ENCODE assay signal across 9 mouse cellular contexts in genomic region chr7:49882288-49882687, GRCm38 (mm10). TPM values are rescaled to one million over a fixed set of nuclear protein-coding genes. Genes with fewer than 3 reads are reported as not detected.
DNase-seq lines count a peak whose midpoint lies in the region; ATAC-seq and TF ChIP-seq lines count a peak whose summit lies in the region.
"Had no signal": no experiment of that assay in that cellular context is flagged by ENCODE, and none has a peak within 500 bp of the region (broad histone marks: within the 10 kb centered on the region; RNA-seq: fewer than 3 reads in every experiment).

No protein-coding gene starts in this region.

- no peak overlapping the region for H3K4me3 ChIP-seq in liver, adult 2 months (ENCODE audit: insufficient read depth, low read depth, low read length)
- H3K4me3 ChIP-seq in liver, embryonic 11.5 days (ENCODE audit: low read depth, low read length), result no peak overlapping the region
- H3K4me3 ChIP-seq in forebrain, embryonic 16.5 days (replicated peaks; ENCODE audit: low read length), result no peak overlapping the region
- H3K4me3 ChIP-seq in neural tube, embryonic 14.5 days (ENCODE audit: low read depth, low read length), result no peak overlapping the region
- no peak overlapping the region for H3K4me3 ChIP-seq in liver, embryonic 12.5 days

- intact Hi-C loops in left cerebral cortex, postnatal 36 days (cut with DNase I), result no loop called here

- H3K9ac ChIP-seq in liver, adult 2 months (ENCODE audit: low read depth, low read length), result no peak overlapping the region
- H3K9ac ChIP-seq in liver, embryonic 11.5 days (ENCODE audit: low read depth, low read length), result no peak overlapping the region
- H3K9ac ChIP-seq in forebrain, embryonic 16.5 days (replicated peaks; ENCODE audit: low read depth, low read length), result no peak overlapping the region
- H3K9ac ChIP-seq in neural tube, embryonic 14.5 days (replicated peaks; ENCODE audit: low read depth, low read length), result no peak overlapping the region
- no peak overlapping the region for H3K9ac ChIP-seq in liver, embryonic 12.5 days

- no peak for ATAC-seq in liver, embryonic 11.5 days (replicated peaks; ENCODE audit: low FRiP score)
- 0 out of 2 replicates have a peak, but pooled peaks have one; percentile 10 for ATAC-seq in forebrain, embryonic 16.5 days
- ATAC-seq in neural tube, embryonic 14.5 days (ENCODE audit: low read depth), result no peak
- ATAC-seq in liver, embryonic 12.5 days, result no peak

- no peaks in the 10 kb centered on the region for H3K27me3 ChIP-seq in liver, adult 2 months (ENCODE audit: control insufficient read depth, insufficient read depth, low read length)
- H3K27me3 ChIP-seq in liver, embryonic 11.5 days (replicated peaks; ENCODE audit: control insufficient read depth, insufficient read depth, low read length), result no peaks in the 10 kb centered on the region
- H3K27me3 ChIP-seq in forebrain, embryonic 16.5 days (replicated peaks; ENCODE audit: control insufficient read depth, insufficient read depth, low read length), result no peaks in the 10 kb centered on the region
- no peaks in the 10 kb centered on the region for H3K27me3 ChIP-seq in neural tube, embryonic 14.5 days (ENCODE audit: control insufficient read depth, insufficient read depth, low read length)
- no peaks in the 10 kb centered on the region for H3K27me3 ChIP-seq in liver, embryonic 12.5 days (replicated peaks)

- no peak for TF ChIP-seq POLR2A in liver, adult 2 months (IDR thresholded peaks at IDR 0.05; ENCODE audit: extremely low read depth, insufficient read depth, low read length)

- no peaks in the 10 kb centered on the region for H3K4me1 ChIP-seq in liver, adult 2 months (ENCODE audit: control insufficient read depth, insufficient read depth, low read length)
- no peaks in the 10 kb centered on the region for H3K4me1 ChIP-seq in liver, embryonic 11.5 days (replicated peaks; ENCODE audit: control insufficient read depth, insufficient read depth, low read length)
- H3K4me1 ChIP-seq in forebrain, embryonic 16.5 days (replicated peaks; ENCODE audit: control insufficient read depth, insufficient read depth, low read length), result peaks cover 14% of the 10 kb centered on the region
- H3K4me1 ChIP-seq in neural tube, embryonic 14.5 days (ENCODE audit: control insufficient read depth, insufficient read depth, low read length), result peaks cover 16% of the 10 kb centered on the region; the same call in 1 of the 2 replicates
- H3K4me1 ChIP-seq in liver, embryonic 12.5 days, result peaks cover 3% of the 10 kb centered on the region; the same call in 1 of the 2 replicates

- DNase-seq in liver, adult 2 months (ENCODE audit: extremely low read depth, low read depth, low spot score), result peak; percentile 6
- no peak for DNase-seq in liver, embryonic 11.5 days (ENCODE audit: low spot score)
- DNase-seq in kidney, postnatal 4 days, result peak; percentile 69 to 80
- DNase-seq in left cerebral cortex, postnatal 36 days (ENCODE audit: low spot score in 2 of 2), result no peak
- DNase-seq in gastrocnemius, adult 8-10 months (ENCODE audit: low spot score in 2 of 2), result no peak
- DNase-seq: layer of hippocampus, adult 9-11 months had no signal

- no peaks in the 10 kb centered on the region for H3K79me2 ChIP-seq in liver, adult 2 months (ENCODE audit: control insufficient read depth, insufficient read depth, low read length)

- no peak overlapping the region for H3K4me2 ChIP-seq in liver, embryonic 11.5 days
- H3K4me2 ChIP-seq in forebrain, embryonic 16.5 days (ENCODE audit: low read length), result peak overlapping the region; percentile 30; the same call in 1 of the 2 replicates
- H3K4me2 ChIP-seq in neural tube, embryonic 14.5 days (ENCODE audit: low read depth, low read length), result no peak overlapping the region
- H3K4me2 ChIP-seq in liver, embryonic 12.5 days, result no peak overlapping the region

- WGBS in liver, adult 2 months, result 17% methylated on average over 4 of the region's 4 CpGs
- 32% methylated on average over 4 of the region's 4 CpGs for WGBS in liver, embryonic 11.5 days
- 17% methylated on average over 4 of the region's 4 CpGs for WGBS in forebrain, embryonic 16.5 days
- 23% methylated on average over 4 of the region's 4 CpGs for WGBS in neural tube, embryonic 14.5 days
- WGBS in liver, embryonic 12.5 days (ENCODE audit: insufficient replicate concordance), result 26% methylated on average over 4 of the region's 4 CpGs

- no peak overlapping the region for H3K27ac ChIP-seq in liver, adult 2 months (replicated peaks; ENCODE audit: insufficient read depth, low read depth, low read length)
- no peak overlapping the region for H3K27ac ChIP-seq in liver, embryonic 11.5 days (ENCODE audit: low read depth, low read length)
- no peak overlapping the region for H3K27ac ChIP-seq in forebrain, embryonic 16.5 days (ENCODE audit: low read length)
- peak overlapping the region; percentile 88 for H3K27ac ChIP-seq in neural tube, embryonic 14.5 days (ENCODE audit: low read depth, low read length)
- no peak overlapping the region for H3K27ac ChIP-seq in liver, embryonic 12.5 days

- H3K36me3 ChIP-seq in liver, adult 2 months (ENCODE audit: control insufficient read depth, insufficient read depth, low read length), result no peaks in the 10 kb centered on the region
- no peaks in the 10 kb centered on the region for H3K36me3 ChIP-seq in liver, embryonic 11.5 days (ENCODE audit: control insufficient read depth, insufficient read depth, low read length)
- no peaks in the 10 kb centered on the region for H3K36me3 ChIP-seq in forebrain, embryonic 16.5 days (ENCODE audit: control insufficient read depth, insufficient read depth)
- no peaks in the 10 kb centered on the region for H3K36me3 ChIP-seq in neural tube, embryonic 14.5 days (ENCODE audit: control insufficient read depth, insufficient read depth, low read length)
- H3K36me3 ChIP-seq in liver, embryonic 12.5 days, result no peaks in the 10 kb centered on the region

- H3K9me3 ChIP-seq in liver, embryonic 11.5 days (ENCODE audit: control insufficient read depth, low read length), result no peaks in the 10 kb centered on the region
- H3K9me3 ChIP-seq in forebrain, embryonic 16.5 days (ENCODE audit: control insufficient read depth, low read length), result no peaks in the 10 kb centered on the region
- no peaks in the 10 kb centered on the region for H3K9me3 ChIP-seq in neural tube, embryonic 14.5 days (ENCODE audit: control insufficient read depth, low read length)
- no peaks in the 10 kb centered on the region for H3K9me3 ChIP-seq in liver, embryonic 12.5 days (replicated peaks)

- TF ChIP-seq CTCF in liver, adult 2 months (IDR thresholded peaks at IDR 0.05; ENCODE audit: low read depth, low read length), result no peak

RNA-seq across cellular contexts. Expression of gene Slc6a5, which starts 27.7 kb away (rescaled TPM):
- total RNA-seq in liver, adult 2 months (2014; rRNA removed), result not detected in 2 replicates
- not detected in 2 replicates for polyA plus RNA-seq in liver, adult 2 months (2012; rRNA removed)
- not detected in 2 replicates for polyA plus RNA-seq in liver, embryonic 11.5 days (2014; fragmentation: Nextera tagmentation; extraction: Ambion mirVana)
- polyA plus RNA-seq in forebrain, embryonic 16.5 days (2015; fragmentation: Nextera tagmentation; extraction: Ambion mirVana), result not detected in 2 replicates
- 14.3 and 16.6 TPM in 2 replicates for polyA plus RNA-seq in neural tube, embryonic 14.5 days (2014; fragmentation: Nextera tagmentation; extraction: Ambion mirVana)
- total RNA-seq in left cerebral cortex, postnatal 36 days (2021), result under 1 TPM in 1 of 2 experiments, not detected in 1; 0.17 TPM
- polyA plus RNA-seq in liver, embryonic 12.5 days (2016; fragmentation: Nextera tagmentation; extraction: Ambion mirVana), result not detected in 2 replicates
- total RNA-seq in gastrocnemius, adult 8-10 months (2022), result not detected

Comparison
In these comparisons a context has a peak if more than half of its experiments do, and no peak if none do; other contexts are left out.
1. DNase-seq: peak in liver, adult 2 months (single experiment) and kidney, postnatal 4 days (2 of 2); none in liver, embryonic 11.5 days (single experiment), left cerebral cortex, postnatal 36 days (0 of 2) and gastrocnemius, adult 8-10 months (0 of 2).
2. RNA of gene Slc6a5, which starts 27.7 kb away (polyA plus RNA-seq): 14.3 to 16.6 TPM in neural tube, embryonic 14.5 days; not detected in forebrain, embryonic 16.5 days, not detected in liver, adult 2 months, not detected in liver, embryonic 11.5 days and not detected in liver, embryonic 12.5 days; every median in the first group is over 10 times any median in the second.